Mouse (Mus musculus) right cerebral cortex, postnatal 10 days (tissue): ENCODE measurements around the gene Pdpk1.

Source experiments
- DNase-seq, 2 experiments: peaks; one replicate each; pipeline ENCODE4 v3.0.0; 2021; ENCODE audit warnings: low spot score in 2 of 2

Pdpk1 gene

DNA sequence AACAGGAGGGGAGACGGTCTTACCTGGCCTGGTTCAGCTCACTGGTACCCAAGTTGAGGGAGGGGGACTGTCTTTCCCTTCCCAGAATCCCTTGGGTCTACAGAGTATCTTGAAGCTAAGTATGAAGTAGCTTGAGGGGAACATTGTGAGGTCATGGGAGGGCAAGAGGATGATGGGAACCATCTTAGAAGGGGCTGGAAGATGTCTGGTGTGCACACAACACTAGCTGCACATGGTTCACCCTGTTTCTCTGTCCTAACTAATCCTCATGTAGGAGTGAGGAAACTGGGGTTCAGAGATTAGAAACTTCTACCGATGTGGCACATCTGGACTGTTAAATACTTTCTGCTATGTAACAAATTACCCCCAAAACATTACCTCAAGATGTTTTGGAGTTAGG lies at the start of gene Pdpk1:
Pdpk1 (minus strand) TSS at position 101 of the 400 bp plus-strand sequence.
- DNase-seq: no peak

DNA sequence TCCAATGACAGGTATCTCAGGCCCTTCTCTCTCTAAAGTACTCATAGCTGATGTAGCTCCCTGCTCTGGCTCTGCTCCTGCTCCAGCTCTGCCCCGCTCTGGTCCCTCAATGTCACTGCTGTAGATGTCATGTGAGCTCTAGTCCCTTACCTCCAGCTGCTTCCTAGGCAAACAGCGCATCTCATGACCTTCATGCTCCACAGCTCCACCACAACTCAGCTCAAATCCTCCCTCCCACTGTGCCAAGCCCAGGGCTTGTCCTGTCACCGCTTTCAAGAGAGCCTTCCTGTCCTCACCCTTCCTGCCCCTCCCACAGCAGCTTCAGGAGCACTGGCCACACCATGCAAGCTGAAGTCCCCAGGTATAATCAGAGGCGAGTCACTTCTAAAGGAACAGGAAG lies 49.0 kb upstream of the Pdpk1 start:
- DNase-seq: no peak

DNA sequence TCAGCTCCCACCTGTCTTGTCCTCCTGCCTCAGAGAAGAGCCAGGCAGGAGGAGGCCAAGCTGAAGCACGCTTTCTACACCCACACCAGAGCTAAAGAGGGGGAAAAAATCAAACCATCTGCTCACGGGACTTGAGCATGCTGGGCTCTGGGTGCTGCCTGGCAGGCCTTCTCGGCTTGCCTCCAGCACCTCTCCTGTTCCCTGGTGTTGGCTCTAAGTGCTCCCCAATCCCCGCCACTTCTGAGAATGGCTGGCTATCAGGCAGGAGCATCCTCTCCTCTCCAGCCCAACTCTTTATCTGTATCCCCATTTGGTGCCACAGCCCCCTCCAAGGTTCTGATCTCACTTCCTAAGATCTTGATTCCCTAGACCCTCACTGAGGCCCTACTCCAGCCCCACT lies 48.5 kb upstream of the Pdpk1 start:
- peak; percentile 69 to 86 for DNase-seq

GRCm38 (mm10) chr17:24197032-24197824 lies 46.5 kb upstream of the Pdpk1 start:
- DNase-seq: peak; percentile 38 to 55

GRCm38 (mm10) chr17:24195349-24195748 lies 44.6 kb upstream of the Pdpk1 start:
- DNase-seq: no peak

- no peak for DNase-seq
These were observed 43.0 kb upstream of the Pdpk1 start for GRCm38 (mm10) chr17:24193769-24194168.

- DNase-seq: no peak
These were observed 42.5 kb upstream of the Pdpk1 start for GRCm38 (mm10) chr17:24193268-24193667.

DNA sequence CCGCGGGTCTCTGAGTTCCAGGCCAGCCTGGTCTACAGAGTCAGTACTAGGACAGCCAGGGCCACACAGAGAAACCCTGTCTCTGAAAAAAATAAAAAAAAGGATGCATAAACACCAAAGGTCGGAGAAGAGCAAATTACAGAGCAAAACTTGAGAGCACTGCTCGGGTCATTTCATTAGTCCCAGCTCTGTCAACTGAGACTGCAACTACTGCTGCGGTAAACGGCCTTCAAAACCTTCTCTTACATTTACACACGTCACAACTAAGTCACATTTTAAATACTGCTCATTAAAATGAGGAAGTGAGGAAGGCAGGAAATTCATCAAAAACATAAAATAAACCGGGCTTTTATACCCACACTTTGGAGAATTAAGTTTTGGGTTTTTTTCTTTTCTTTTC lies 42.1 kb upstream of the Pdpk1 start:
- no peak for DNase-seq

DNA sequence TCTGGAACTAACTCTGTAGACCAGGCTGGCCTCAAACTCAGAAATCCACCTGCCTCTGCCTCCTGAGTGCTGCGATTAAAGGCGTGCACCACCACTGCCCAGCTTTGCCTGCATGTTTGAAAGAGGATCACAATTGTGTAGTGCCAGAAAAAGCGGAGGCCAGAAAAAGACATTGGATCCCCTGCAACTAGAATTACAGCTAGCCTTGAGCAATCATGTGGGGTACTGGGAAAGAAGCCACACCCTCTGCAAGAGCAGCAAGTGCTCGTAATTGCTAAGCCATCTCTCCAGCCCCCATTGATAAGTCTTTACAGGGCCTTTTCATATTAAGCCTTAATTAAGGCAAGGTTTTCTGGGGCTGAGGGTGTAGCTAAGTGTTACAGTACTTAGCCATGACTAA lies 40.8 kb upstream of the Pdpk1 start:
- no peak for DNase-seq

GRCm38 (mm10) chr17:24190934-24191333 lies 40.2 kb upstream of the Pdpk1 start:
- no peak for DNase-seq

GRCm38 (mm10) chr17:24174259-24174658 lies 23.5 kb upstream of the Pdpk1 start:
- no peak for DNase-seq

DNA sequence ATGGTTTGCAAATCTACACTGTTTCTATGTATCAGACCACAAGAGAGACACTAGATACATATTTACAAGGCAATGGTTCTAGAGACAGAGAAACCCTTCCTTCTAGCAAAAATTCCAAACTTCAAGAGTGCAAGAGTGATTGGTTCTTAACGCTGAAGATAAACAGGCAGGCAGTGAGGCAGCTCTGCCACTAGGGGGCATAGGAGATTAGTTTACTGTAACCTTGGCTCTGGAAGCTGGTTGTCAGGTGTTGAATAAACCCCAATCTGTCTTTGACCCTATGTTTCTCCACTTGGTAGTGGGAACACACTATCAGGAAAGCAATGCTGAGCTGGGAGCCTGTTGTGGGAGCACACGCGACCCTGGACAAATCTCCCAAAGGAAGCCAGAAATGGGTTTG lies 22.7 kb upstream of the Pdpk1 start:
- peak; percentile 73 to 81 for DNase-seq

DNA sequence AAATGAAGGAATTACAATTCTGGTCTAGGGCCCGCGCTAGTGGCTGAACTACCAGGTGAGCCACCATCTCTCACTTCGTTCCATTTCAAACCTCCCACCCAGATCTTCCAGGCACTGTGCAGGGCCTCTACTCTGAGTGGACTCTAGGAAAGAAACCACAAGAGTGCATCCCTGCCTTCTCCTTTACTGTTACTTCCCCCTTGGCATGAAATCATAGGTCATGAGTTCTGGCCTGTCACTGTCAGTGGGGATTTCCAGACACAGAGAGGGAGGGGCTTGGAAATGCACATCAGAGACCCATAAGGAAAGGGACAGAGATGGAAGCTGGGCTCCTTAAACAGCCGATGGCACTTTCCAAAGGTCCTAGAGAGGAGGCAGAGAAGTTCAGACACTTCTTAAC lies 21.0 kb upstream of the Pdpk1 start:
- DNase-seq: no peak

DNA sequence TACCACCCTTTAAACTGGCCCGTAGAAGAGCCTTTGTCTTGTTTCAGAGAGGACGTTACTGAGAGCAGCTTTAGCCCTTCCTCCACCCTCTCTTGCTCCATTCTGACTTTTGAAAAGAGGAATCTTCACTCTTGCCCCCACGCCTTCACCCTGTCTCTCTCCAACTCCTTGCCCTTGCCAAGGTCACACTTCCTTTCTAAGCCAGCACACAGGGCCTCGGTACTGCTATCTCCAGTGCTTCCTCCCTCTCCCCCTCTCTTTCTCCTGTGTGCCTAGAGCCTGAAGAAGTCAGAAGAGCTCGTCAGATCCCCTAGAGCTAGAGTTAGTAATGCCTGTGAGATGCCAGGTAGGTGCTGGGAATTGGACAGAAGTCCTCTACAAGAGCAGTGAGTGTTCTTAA lies 20.0 kb upstream of the Pdpk1 start:
- no peak for DNase-seq

DNA sequence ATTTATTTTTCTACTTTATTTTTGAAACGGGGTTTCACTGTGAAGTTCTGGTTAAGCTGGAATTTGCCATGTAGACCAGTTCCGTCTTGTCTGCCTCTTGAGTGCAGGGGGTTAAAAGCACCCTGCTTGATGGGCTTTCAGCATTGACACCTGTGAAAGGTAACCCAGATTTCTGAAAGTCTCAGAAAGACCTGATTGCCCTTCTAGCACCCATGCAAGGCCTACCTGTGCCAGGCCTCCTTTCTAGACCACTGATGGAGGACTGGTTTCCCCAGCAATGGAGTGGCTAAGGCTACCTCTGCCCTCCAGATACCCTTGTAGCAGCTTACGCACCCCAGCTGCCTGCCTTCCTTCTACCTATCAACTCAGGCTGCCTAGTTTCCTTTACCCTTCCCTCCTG lies 19.4 kb upstream of the Pdpk1 start:
- no peak for DNase-seq

- DNase-seq: peak; percentile 96
These were observed 18.8 kb upstream of the Pdpk1 start, which contains the start of gene Atp6v0c for GRCm38 (mm10) chr17:24169317-24170065. Atp6v0c (minus strand) TSS chr17:24169702.

GRCm38 (mm10) chr17:24168590-24169277 lies 18.0 kb upstream of the Pdpk1 start:
- peak; percentile 84 to 87 for DNase-seq

- DNase-seq: no peak
These were observed 17.3 kb upstream of the Pdpk1 start for GRCm38 (mm10) chr17:24167891-24168505.

DNA sequence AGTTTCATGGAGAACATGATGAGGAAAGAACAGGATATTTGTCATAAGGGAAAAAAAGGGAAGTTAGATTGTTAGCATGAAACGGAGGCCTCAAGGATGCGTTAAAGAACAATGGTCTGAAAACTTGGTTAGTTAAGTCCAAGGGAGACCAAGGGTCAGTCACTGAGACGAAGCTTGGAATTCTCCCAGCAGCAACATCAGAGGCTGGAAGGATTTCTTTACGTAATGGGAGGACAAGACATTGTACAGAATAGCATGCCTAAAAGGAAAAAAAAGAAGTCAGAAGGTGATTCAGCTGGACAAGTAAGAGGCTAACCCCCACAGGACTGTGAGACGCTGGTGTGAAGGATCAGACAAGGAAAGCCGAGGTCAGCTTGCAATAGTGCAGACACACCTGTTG lies 16.4 kb upstream of the Pdpk1 start:
- no peak for DNase-seq

DNA sequence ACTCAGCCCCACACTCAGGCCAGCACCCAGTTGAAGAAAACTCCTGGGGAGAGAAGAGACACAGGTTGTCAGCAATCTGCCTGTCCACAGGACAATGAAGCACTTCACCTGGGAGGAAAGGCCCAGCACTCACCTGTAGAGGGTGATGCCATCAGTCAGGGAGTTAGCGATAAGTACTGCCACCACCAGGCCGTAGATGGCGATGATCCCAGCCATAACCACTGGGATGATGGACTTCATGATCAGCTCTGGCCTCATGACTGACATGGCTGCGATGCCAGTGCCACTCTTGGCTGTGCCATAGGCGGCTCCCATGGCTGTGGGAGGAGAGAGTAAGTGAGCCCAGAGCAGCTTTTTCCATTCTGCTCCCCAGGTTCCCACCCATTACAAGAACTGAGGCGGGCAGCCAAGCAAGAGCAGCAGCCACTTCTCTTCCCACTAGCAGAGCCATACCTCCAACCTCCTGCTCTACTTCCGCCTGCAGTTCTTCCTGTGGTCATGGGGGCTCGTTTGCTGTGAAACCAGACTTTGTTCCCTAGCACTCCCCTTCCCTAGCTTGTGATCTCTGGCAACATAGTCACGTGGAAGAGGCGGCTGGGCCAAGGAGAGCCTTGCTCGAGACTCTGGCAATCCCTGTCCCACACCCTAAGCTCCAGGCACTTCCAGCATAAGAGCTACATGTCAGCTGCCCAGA lies 14.0 kb upstream of the Pdpk1 start:
- no peak for DNase-seq

- DNase-seq: peak; percentile 99
These were observed 12.6 kb upstream of the Pdpk1 start, which contains the start of gene Amdhd2 for GRCm38 (mm10) chr17:24163176-24163962. Amdhd2 (minus strand) TSS chr17:24163766.
